10 mouse cellular contexts compared by ENCODE assay signal in the genomic region with DNA sequence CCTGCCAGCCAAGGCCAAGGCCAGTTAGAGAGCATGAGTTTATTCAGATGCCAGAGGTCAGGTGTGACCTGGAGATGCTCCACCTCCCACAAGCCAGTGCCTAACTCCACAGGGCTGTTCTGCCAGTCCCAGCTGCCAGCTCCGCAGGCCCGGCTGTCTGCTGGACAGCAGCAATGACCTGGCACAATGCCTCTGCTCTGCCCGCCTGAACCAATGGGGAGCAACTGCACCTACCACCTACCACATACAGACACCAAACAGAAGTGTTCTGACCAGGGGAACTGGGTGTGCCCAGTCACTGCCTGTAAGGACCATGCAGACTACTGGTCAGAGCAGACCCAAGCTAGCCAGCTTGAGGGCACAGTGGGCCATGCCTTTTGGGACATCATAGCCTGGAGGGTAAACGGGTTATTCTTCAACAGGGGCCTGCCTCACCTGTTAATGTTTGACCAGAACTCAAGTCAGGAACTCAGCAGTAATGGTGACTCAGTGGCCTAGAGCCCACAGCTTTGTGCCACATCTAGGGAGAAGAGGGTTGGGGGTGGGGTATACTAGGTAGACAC. TPM values are rescaled to one million over a fixed set of nuclear protein-coding genes. Genes with fewer than 3 reads are reported as not detected.
DNase-seq lines count a peak whose midpoint lies in the region; ATAC-seq and TF ChIP-seq lines count a peak whose summit lies in the region.
"Had no signal": no experiment of that assay in that cellular context is flagged by ENCODE, and none has a peak within 500 bp of the region (broad histone marks: within the 10 kb centered on the region; RNA-seq: fewer than 3 reads in every experiment).

No protein-coding gene starts in this region.

- no peak overlapping the region for H3K9ac ChIP-seq in kidney, embryonic 14.5 days (ENCODE audit: low read depth, low read length)
- H3K9ac ChIP-seq in midbrain, embryonic 11.5 days (ENCODE audit: low read length), result no peak overlapping the region
- no peak overlapping the region for H3K9ac ChIP-seq in forebrain, embryonic 16.5 days (replicated peaks; ENCODE audit: low read depth, low read length)
- H3K9ac ChIP-seq: limb, embryonic 13.5 days had no signal

- 62% methylated on average over 4 of the region's 4 CpGs for WGBS in lung, adult 2 months
- WGBS in embryonic facial prominence, embryonic 10.5 days, result 91% methylated on average over 4 of the region's 4 CpGs
- WGBS in kidney, embryonic 14.5 days, result 72% methylated on average over 4 of the region's 4 CpGs
- WGBS in midbrain, embryonic 11.5 days, result 94% methylated on average over 4 of the region's 4 CpGs
- WGBS in forebrain, embryonic 16.5 days, result 56% methylated on average over 4 of the region's 4 CpGs

- TF ChIP-seq POLR2A in lung, adult 2 months (IDR thresholded peaks at IDR 0.05; ENCODE audit: borderline replicate concordance, extremely low read depth, low read depth, low read length), result no peak
- TF ChIP-seq POLR2A in myocyte (IDR thresholded peaks at IDR 0.05; ENCODE audit: insufficient read length, low read depth), result no peak

- TF ChIP-seq CTCF in lung, adult 2 months (IDR thresholded peaks at IDR 0.05; ENCODE audit: insufficient read depth, low read length), result no peak

- no peaks in the 10 kb centered on the region for H3K4me1 ChIP-seq in lung, adult 2 months (ENCODE audit: control insufficient read depth, insufficient read depth, low read length)
- H3K4me1 ChIP-seq in embryonic facial prominence, embryonic 10.5 days, result peaks cover 76% of the 10 kb centered on the region
- peaks cover 59% of the 10 kb centered on the region for H3K4me1 ChIP-seq in kidney, embryonic 14.5 days (ENCODE audit: control insufficient read depth, insufficient read depth, low read length)
- H3K4me1 ChIP-seq in midbrain, embryonic 11.5 days (ENCODE audit: control insufficient read depth, insufficient read depth, low read length), result peaks cover 27% of the 10 kb centered on the region
- peaks cover 16% of the 10 kb centered on the region for H3K4me1 ChIP-seq in forebrain, embryonic 16.5 days (replicated peaks; ENCODE audit: control insufficient read depth, insufficient read depth, low read length)

- peak; percentile 13; the same call in 1 of the 2 replicates for ATAC-seq in kidney, embryonic 14.5 days (ENCODE audit: low FRiP score, low TSS enrichment)
- ATAC-seq in midbrain, embryonic 11.5 days (ENCODE audit: low FRiP score), result no peak
- no peak for ATAC-seq in forebrain, embryonic 16.5 days

- peaks cover 12% of the 10 kb centered on the region for H3K36me3 ChIP-seq in embryonic facial prominence, embryonic 10.5 days (replicated peaks)
- no peaks in the 10 kb centered on the region for H3K36me3 ChIP-seq in kidney, embryonic 14.5 days (ENCODE audit: control insufficient read depth, insufficient read depth, low read length)
- H3K36me3 ChIP-seq in myocyte (ENCODE audit: control insufficient read depth, insufficient read depth), result peaks cover 7% of the 10 kb centered on the region
- H3K36me3 ChIP-seq in midbrain, embryonic 11.5 days (ENCODE audit: control insufficient read depth, insufficient read depth, low read length), result no peaks in the 10 kb centered on the region
- H3K36me3 ChIP-seq in forebrain, embryonic 16.5 days (ENCODE audit: control insufficient read depth, insufficient read depth), result no peaks in the 10 kb centered on the region
- H3K36me3 ChIP-seq: limb, embryonic 13.5 days had no signal

- H3K79me2 ChIP-seq in myocyte (ENCODE audit: control insufficient read depth, insufficient read depth), result peaks cover 93% of the 10 kb centered on the region

- H3K4me3 ChIP-seq in lung, adult 2 months (replicated peaks; ENCODE audit: extremely low read depth, low read depth, low read length), result no peak overlapping the region
- no peak overlapping the region for H3K4me3 ChIP-seq in embryonic facial prominence, embryonic 10.5 days
- H3K4me3 ChIP-seq in kidney, embryonic 14.5 days (ENCODE audit: low read length), result no peak overlapping the region
- H3K4me3 ChIP-seq in myocyte, result no peak overlapping the region
- H3K4me3 ChIP-seq in midbrain, embryonic 11.5 days (ENCODE audit: low read depth, low read length), result no peak overlapping the region
- no peak overlapping the region for H3K4me3 ChIP-seq in forebrain, embryonic 16.5 days (replicated peaks; ENCODE audit: low read length)
- H3K4me3 ChIP-seq: limb, embryonic 13.5 days had no signal

- H3K27ac ChIP-seq in embryonic facial prominence, embryonic 10.5 days (replicated peaks), result peak overlapping the region; percentile 37
- H3K27ac ChIP-seq in kidney, embryonic 14.5 days (ENCODE audit: low read depth, low read length), result peak overlapping the region; percentile 55; the same call in 1 of the 2 replicates
- H3K27ac ChIP-seq in midbrain, embryonic 11.5 days (ENCODE audit: low read depth, low read length), result no peak overlapping the region
- no peak overlapping the region for H3K27ac ChIP-seq in forebrain, embryonic 16.5 days (ENCODE audit: low read length)
- H3K27ac ChIP-seq: limb, embryonic 13.5 days had no signal

- H3K9me3 ChIP-seq in embryonic facial prominence, embryonic 10.5 days, result no peaks in the 10 kb centered on the region
- no peaks in the 10 kb centered on the region for H3K9me3 ChIP-seq in kidney, embryonic 14.5 days (ENCODE audit: control insufficient read depth, low read length)
- no peaks in the 10 kb centered on the region for H3K9me3 ChIP-seq in midbrain, embryonic 11.5 days (ENCODE audit: control insufficient read depth, low read length)
- no peaks in the 10 kb centered on the region for H3K9me3 ChIP-seq in forebrain, embryonic 16.5 days (ENCODE audit: control insufficient read depth, low read length)
- H3K9me3 ChIP-seq: limb, embryonic 13.5 days had no signal

- no peak overlapping the region for H3K4me2 ChIP-seq in kidney, embryonic 14.5 days (replicated peaks; ENCODE audit: low read depth, low read length)
- H3K4me2 ChIP-seq in myocyte (ENCODE audit: low read depth), result no peak overlapping the region
- H3K4me2 ChIP-seq in midbrain, embryonic 11.5 days, result no peak overlapping the region
- no peak overlapping the region for H3K4me2 ChIP-seq in forebrain, embryonic 16.5 days (ENCODE audit: low read length)
- H3K4me2 ChIP-seq: limb, embryonic 13.5 days had no signal

- peak; percentile 15 for DNase-seq in lung, adult 2 months
- no peak for DNase-seq in lung, postnatal 10 days
- no peak for DNase-seq in embryonic facial prominence, embryonic 10.5 days (ENCODE audit: low spot score)
- no peak for DNase-seq in thymus, postnatal 4 days
- no peak for DNase-seq in midbrain, embryonic 11.5 days (ENCODE audit: low spot score, missing footprints)
- DNase-seq: cerebellum, postnatal 36 days had no signal

- H3K27me3 ChIP-seq in embryonic facial prominence, embryonic 10.5 days (replicated peaks; ENCODE audit: low read depth, poor library complexity, severe bottlenecking), result no peaks in the 10 kb centered on the region
- no peaks in the 10 kb centered on the region for H3K27me3 ChIP-seq in kidney, embryonic 14.5 days (ENCODE audit: control insufficient read depth, insufficient read depth, low read length)
- no peaks in the 10 kb centered on the region for H3K27me3 ChIP-seq in myocyte (ENCODE audit: control insufficient read depth, insufficient read depth, insufficient read length)
- H3K27me3 ChIP-seq in midbrain, embryonic 11.5 days (ENCODE audit: control insufficient read depth, insufficient read depth, low read length), result no peaks in the 10 kb centered on the region
- no peaks in the 10 kb centered on the region for H3K27me3 ChIP-seq in forebrain, embryonic 16.5 days (replicated peaks; ENCODE audit: control insufficient read depth, insufficient read depth, low read length)
- H3K27me3 ChIP-seq: limb, embryonic 13.5 days had no signal

- no peak overlapping the region for H3ac ChIP-seq in myocyte (ENCODE audit: control insufficient read depth, insufficient read length)

TF ChIP-seq in myocyte, 11 proteins besides CTCF, POLR2A, EP300 and RAD21:
- TF ChIP-seq REST (IDR thresholded peaks at IDR 0.05; ENCODE audit: insufficient read depth, insufficient read length) (peak; percentile 53), MAX (IDR thresholded peaks at IDR 0.05; ENCODE audit: low read depth) (no peak), POLR2AphosphoS2 (IDR thresholded peaks at IDR 0.05; ENCODE audit: insufficient read length, low read depth) (no peak), CEBPB (IDR thresholded peaks at IDR 0.05; ENCODE audit: insufficient read depth, poor library complexity, severe bottlenecking) (no peak), E2F4 (IDR thresholded peaks at IDR 0.05; ENCODE audit: insufficient read depth) (no peak), SRF (IDR thresholded peaks at IDR 0.05; ENCODE audit: control insufficient read depth, insufficient read length, low read depth) (no peak), MYOD1 (IDR thresholded peaks at IDR 0.05; ENCODE audit: control insufficient read depth in 1 of 3, insufficient read length in 2 of 3, low read depth in 2 of 3) (peak in 2 of 3 experiments; percentile 34 to 79), USF1 (IDR thresholded peaks at IDR 0.05; ENCODE audit: low read depth) (no peak), TCF3 (IDR thresholded peaks at IDR 0.05; ENCODE audit: insufficient read length, low read depth) (no peak), TCF12 (IDR thresholded peaks at IDR 0.05; ENCODE audit: insufficient read depth, poor library complexity, severe bottlenecking) (peak; percentile 17), MYOG (IDR thresholded peaks at IDR 0.05; ENCODE audit: control insufficient read depth in 1 of 3, insufficient read depth in 1 of 3, insufficient read length in 2 of 3, low read depth in 2 of 3) (peak in 2 of 3 experiments; percentile 50 to 85)

RNA-seq across cellular contexts. Expression of gene Col18a1, which starts 19.4 kb away (rescaled TPM):
- 38.1 and 39.3 TPM in 2 replicates for polyA plus RNA-seq in lung, adult 2 months (2012; rRNA removed)
- 184 and 201 TPM in 2 replicates for polyA plus RNA-seq in embryonic facial prominence, embryonic 10.5 days (2016; fragmentation: Nextera tagmentation; extraction: Ambion mirVana)
- 78.6 and 140 TPM in 2 replicates for polyA plus RNA-seq in kidney, embryonic 14.5 days (2014; fragmentation: Nextera tagmentation; extraction: Ambion mirVana)
- polyA plus RNA-seq in myocyte (2012; fragmentation: generic; extraction: Trizol), result 402 TPM
- 46.8 and 52.2 TPM in 2 replicates for polyA plus RNA-seq in midbrain, embryonic 11.5 days (2014; fragmentation: Nextera tagmentation; extraction: Ambion mirVana)
- polyA plus RNA-seq in forebrain, embryonic 16.5 days (2015; fragmentation: Nextera tagmentation; extraction: Ambion mirVana), result 21.7 and 26.2 TPM in 2 replicates

Comparison
In these comparisons a context has a peak if more than half of its experiments do, and no peak if none do; other contexts are left out.
1. H3K27ac ChIP-seq: peak in embryonic facial prominence, embryonic 10.5 days (single experiment) and kidney, embryonic 14.5 days (single experiment); none in midbrain, embryonic 11.5 days (single experiment) and forebrain, embryonic 16.5 days (single experiment).